Mouse (Mus musculus): Measurements from ENCODE around the gene Ccdc90b.
A peak's percentile ranks its signal among the peaks of the same experiment; 100 is the strongest.

DNA sequence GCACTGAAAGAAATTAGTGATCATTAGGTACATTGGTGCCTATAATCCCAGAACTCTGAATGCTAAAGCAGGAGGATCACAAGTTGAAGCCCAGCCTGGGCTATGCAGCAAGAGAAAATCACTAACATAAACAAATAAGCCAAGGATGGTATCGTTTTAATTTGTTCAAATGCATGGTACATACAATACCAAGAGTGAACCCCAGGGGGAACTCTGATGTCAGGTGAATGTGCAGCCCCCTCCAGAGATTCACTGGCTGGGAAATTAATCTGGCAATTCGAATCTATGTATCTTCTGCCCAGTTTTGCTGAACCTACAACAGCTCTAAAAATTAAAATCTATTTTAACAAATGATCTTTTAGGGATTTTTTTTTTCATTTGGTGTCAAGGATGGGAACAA lies 63.5 kb downstream of the Ccdc90b start:
- TF ChIP-seq POLR2A (IDR thresholded peaks at IDR 0.05; ENCODE audit: borderline replicate concordance, insufficient read depth, low read length) = no peak
- TF ChIP-seq CTCF (IDR thresholded peaks at IDR 0.05; ENCODE audit: borderline replicate concordance, insufficient read depth, low read depth, low read length) = peak; percentile 14; the same call in 1 of the 2 replicates

Measured in cerebellum, adult 2 months (tissue).